Mouse (Mus musculus) forebrain, embryonic 11.5 days (tissue): ENCODE results near the gene Golim4. TPM values are rescaled to one million over a fixed set of nuclear protein-coding genes. Genes with fewer than 3 reads are reported as not detected.

Source experiments
- ATAC-seq: fragments of 200-750 bp; cut with Nextera tagmentation; replicated peaks from 2 replicates; pipeline ENCODE4 v1.8.0; 2017; ENCODE audit warnings: moderate TSS enrichment; ENCODE audit not compliant: low FRiP score
- DNase-seq: peaks from one replicate; pipeline ENCODE4 v3.0.0-alpha.2; 2017; ENCODE audit warnings: low spot score
- H3K27ac ChIP-seq: fragments of 300-500 bp; sonication (generic); 2 replicates; pipeline ENCODE4 v1.5.1; 2014; ENCODE audit warnings: low read depth, low read length
- H3K27me3 ChIP-seq: fragments of 300-500 bp; sonication (generic); 2 replicates; pipeline ENCODE4 v1.6.1; 2014; ENCODE audit warnings: mild to moderate bottlenecking, low read length, mixed read lengths; ENCODE audit not compliant: control insufficient read depth, insufficient read depth
- H3K36me3 ChIP-seq: fragments of 300-500 bp; sonication (generic); 2 replicates; pipeline ENCODE4 v1.6.1; 2014; ENCODE audit warnings: mild to moderate bottlenecking, low read length, moderate library complexity, mixed read lengths; ENCODE audit not compliant: control insufficient read depth, insufficient read depth
- H3K4me1 ChIP-seq: fragments of 300-500 bp; sonication (generic); replicated peaks from 2 replicates; pipeline ENCODE4 v1.6.1; 2014; ENCODE audit warnings: low read length, mixed read lengths; ENCODE audit not compliant: control insufficient read depth, insufficient read depth
- H3K4me2 ChIP-seq: fragments of 300-500 bp; sonication (generic); 2 replicates; pipeline ENCODE4 v1.6.1; 2014; ENCODE audit warnings: low read depth, mild to moderate bottlenecking, low read length, moderate library complexity, mixed read lengths; ENCODE audit not compliant: severe bottlenecking
- H3K4me3 ChIP-seq: fragments of 300-500 bp; sonication (generic); 2 replicates; pipeline ENCODE4 v1.5.1; 2014; ENCODE audit warnings: low read depth, low read length
- H3K9ac ChIP-seq: fragments of 300-500 bp; sonication (generic); 2 replicates; pipeline ENCODE4 v1.6.1; 2014; ENCODE audit warnings: low read length
- H3K9me3 ChIP-seq: fragments of 300-500 bp; sonication (generic); 2 replicates; pipeline ENCODE4 v1.6.1; 2016; ENCODE audit warnings: low read length, mixed read lengths; ENCODE audit not compliant: control insufficient read depth
- WGBS: fragments of 180-500 bp; shearing (Covaris S2); extraction: QIAGEN DNeasy Blood & Tissue Kit; methylation state at CpG from one replicate; pipeline ENCODE4 v1.1.7; 2014; 5-methylcytosine and 5-hydroxymethylcytosine counted together
- polyA plus RNA-seq: library from polyadenylated mRNA; unstranded; fragments of >200 nt; fragmentation: Nextera tagmentation; extraction: Ambion mirVana; gene quantifications from 2 replicates; pipeline ENCODE4 v1.2.1, GENCODE M21; 2014

The Golim4 gene
- polyA plus RNA-seq, 1 experiment from 2014 or later, result 47.6 TPM

DNA sequence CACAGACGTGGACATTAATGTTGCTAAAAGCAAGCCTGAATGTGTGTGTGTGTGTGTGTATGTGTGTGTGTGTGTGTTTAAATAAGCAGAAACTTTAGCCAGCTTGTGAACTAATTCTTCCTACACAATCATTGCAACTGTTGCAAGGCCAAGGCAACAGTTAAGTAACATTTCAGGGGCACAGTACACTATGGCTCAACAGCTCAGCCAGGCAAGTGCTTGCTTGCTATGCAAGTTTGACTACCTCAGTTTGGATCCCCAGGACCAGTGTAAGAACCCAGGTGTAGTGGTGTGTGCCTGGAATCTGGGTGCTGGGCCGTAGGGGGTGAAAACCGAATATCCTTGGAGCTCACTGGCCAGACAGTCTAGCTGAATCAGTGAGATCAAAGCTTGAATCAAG, 2.6 kb downstream of the Golim4 start:
- ATAC-seq (no peak), DNase-seq (no peak)
- H3K4me2 ChIP-seq, result peak overlapping the region; percentile 65
- 77% methylated on average over 3 of the region's 3 CpGs for WGBS
- H3K4me3 ChIP-seq, result peak overlapping the region; percentile 69; the same call in 1 of the 2 replicates
- no peaks in the 10 kb centered on the region for H3K27me3 ChIP-seq
- H3K9me3 ChIP-seq, result no peaks in the 10 kb centered on the region
- no peaks in the 10 kb centered on the region for H3K36me3 ChIP-seq
- H3K9ac ChIP-seq, result 0 out of 2 replicates have a peak overlapping the region, but pooled peaks have one; percentile 30
- no peak overlapping the region for H3K27ac ChIP-seq
- peaks cover 12% of the 10 kb centered on the region; the same call in 1 of the 2 replicates for H3K4me1 ChIP-seq

GRCm38 (mm10) chr3:75952328-75953060, 4.3 kb downstream of the Golim4 start:
- Histone ChIP-seq H3K4me1 (peaks cover 12% of the 10 kb centered on the region; the same call in 1 of the 2 replicates), H3K27me3 (no peaks in the 10 kb centered on the region), H3K36me3 (no peaks in the 10 kb centered on the region; the same call in 1 of the 2 replicates), H3K27ac (no peak overlapping the region), H3K4me2 (no peak overlapping the region), H3K4me3 (no peak overlapping the region), H3K9me3 (no peaks in the 10 kb centered on the region), H3K9ac (no peak overlapping the region)
- DNase-seq (no peak), ATAC-seq (no peak)
- WGBS, result 85% methylated on average over 5 of the region's 5 CpGs

- no peaks in the 10 kb centered on the region for H3K27me3 ChIP-seq
- no peak overlapping the region for H3K4me3 ChIP-seq
- ATAC-seq (no peak), DNase-seq (no peak)
- no peak overlapping the region for H3K9ac ChIP-seq
- 82% methylated on average over 6 of the region's 6 CpGs for WGBS
- peaks cover 10% of the 10 kb centered on the region; the same call in 1 of the 2 replicates for H3K4me1 ChIP-seq
- H3K4me2 ChIP-seq, result no peak overlapping the region
- H3K9me3 ChIP-seq, result no peaks in the 10 kb centered on the region
- H3K36me3 ChIP-seq, result no peaks in the 10 kb centered on the region; the same call in 1 of the 2 replicates
- H3K27ac ChIP-seq, result no peak overlapping the region
Observed at GRCm38 (mm10) chr3:75950897-75951296, 5.9 kb downstream of the Golim4 start.

- DNase-seq (no peak), ATAC-seq (no peak)
- Histone ChIP-seq H3K4me3 (no peak overlapping the region), H3K4me2 (no peak overlapping the region), H3K9me3 (no peaks in the 10 kb centered on the region), H3K27ac (no peak overlapping the region), H3K27me3 (no peaks in the 10 kb centered on the region), H3K9ac (no peak overlapping the region), H3K36me3 (no peaks in the 10 kb centered on the region; the same call in 1 of the 2 replicates), H3K4me1 (peaks cover 5% of the 10 kb centered on the region; the same call in 1 of the 2 replicates)
- WGBS, result 83% methylated on average over 5 of the region's 5 CpGs
Observed at GRCm38 (mm10) chr3:75949358-75949757, 7.4 kb downstream of the Golim4 start.

GRCm38 (mm10) chr3:75948541-75949095, 8.1 kb downstream of the Golim4 start:
- Histone ChIP-seq H3K4me3 (no peak overlapping the region), H3K9me3 (no peaks in the 10 kb centered on the region), H3K9ac (no peak overlapping the region), H3K4me1 (0 out of 2 replicates have a peak, but pooled peaks cover 2% of the 10 kb centered on the region), H3K36me3 (no peaks in the 10 kb centered on the region; the same call in 1 of the 2 replicates), H3K27me3 (no peaks in the 10 kb centered on the region), H3K27ac (no peak overlapping the region), H3K4me2 (no peak overlapping the region)
- WGBS, result 75% methylated on average over 2 of the region's 2 CpGs
- no peak for DNase-seq
- ATAC-seq, result no peak

- H3K9ac ChIP-seq, result no peak overlapping the region
- no peaks in the 10 kb centered on the region for H3K9me3 ChIP-seq
- no peak overlapping the region for H3K27ac ChIP-seq
- ATAC-seq, result no peak
- 95% methylated on average over 1 of the region's 1 CpGs for WGBS
- H3K27me3 ChIP-seq, result no peaks in the 10 kb centered on the region
- H3K36me3 ChIP-seq, result no peaks in the 10 kb centered on the region; the same call in 1 of the 2 replicates
- no peak for DNase-seq
- H3K4me2 ChIP-seq, result no peak overlapping the region
- H3K4me3 ChIP-seq, result no peak overlapping the region
- H3K4me1 ChIP-seq, result 0 out of 2 replicates have a peak, but pooled peaks cover 2% of the 10 kb centered on the region
Observed at GRCm38 (mm10) chr3:75948003-75948402, 8.7 kb downstream of the Golim4 start.

DNA sequence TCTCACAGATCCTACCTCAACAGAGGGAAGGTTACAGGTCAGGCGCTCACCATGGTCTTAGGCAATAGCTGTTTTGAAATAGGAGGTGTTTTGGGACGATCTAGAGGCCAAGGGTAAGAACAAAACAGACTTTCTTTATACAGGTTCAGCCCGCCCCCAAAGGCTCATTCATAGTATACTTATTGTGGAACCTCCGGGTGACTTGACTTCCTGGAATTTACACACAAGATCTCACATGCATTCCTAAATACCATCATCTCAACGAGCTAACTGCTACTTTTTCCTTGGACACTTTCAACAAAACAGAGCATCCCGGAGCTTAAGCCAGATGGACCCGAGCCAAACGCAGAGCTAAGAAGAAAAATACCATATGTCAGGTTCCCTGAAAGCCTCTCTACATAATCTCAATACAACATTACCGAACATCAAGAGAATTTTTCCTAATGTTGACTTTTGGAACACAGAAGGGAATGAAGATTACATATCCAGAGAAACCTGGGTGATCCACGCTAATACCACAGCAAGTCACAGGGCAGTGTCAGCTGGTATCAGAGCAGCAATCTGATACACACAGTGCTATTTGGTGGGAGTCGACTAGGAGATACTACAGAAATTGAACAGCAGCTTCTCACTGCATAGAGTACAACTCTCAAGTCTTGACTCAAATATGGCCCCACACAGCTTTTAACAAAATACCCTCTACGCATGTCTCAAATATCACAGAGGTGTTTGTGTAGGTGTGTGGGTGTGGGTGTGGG, 14.3 kb downstream of the Golim4 start:
- no peaks in the 10 kb centered on the region for H3K36me3 ChIP-seq
- H3K4me1 ChIP-seq, result no peaks in the 10 kb centered on the region
- ATAC-seq (no peak), DNase-seq (no peak)
- H3K9ac ChIP-seq, result no peak overlapping the region
- H3K4me3 ChIP-seq, result no peak overlapping the region
- 78% methylated on average over 12 of the region's 12 CpGs for WGBS
- H3K4me2 ChIP-seq, result no peak overlapping the region
- no peaks in the 10 kb centered on the region for H3K27me3 ChIP-seq
- no peak overlapping the region for H3K27ac ChIP-seq
- no peaks in the 10 kb centered on the region for H3K9me3 ChIP-seq

- Histone ChIP-seq H3K9me3 (no peaks in the 10 kb centered on the region), H3K27me3 (no peaks in the 10 kb centered on the region), H3K4me2 (no peak overlapping the region), H3K4me1 (no peaks in the 10 kb centered on the region), H3K9ac (no peak overlapping the region), H3K36me3 (no peaks in the 10 kb centered on the region), H3K4me3 (no peak overlapping the region), H3K27ac (no peak overlapping the region)
- ATAC-seq, result no peak
- no peak for DNase-seq
- 36% methylated on average over 1 of the region's 1 CpGs for WGBS
Observed at GRCm38 (mm10) chr3:75941864-75942263, 14.9 kb downstream of the Golim4 start.
